In genomic region chr5:118478120-118478768, GRCm38 (mm10) we compare ENCODE assay signal across 8 mouse cellular contexts.
DNase-seq lines count a peak whose midpoint lies in the region; ATAC-seq and TF ChIP-seq lines count a peak whose summit lies in the region.

No protein-coding gene starts in this region.

- DNase-seq in ES-E14 (ENCODE audit: low read depth, low spot score) (peak; percentile 53), MN1 (ENCODE audit: low spot score) (no peak)
- peak; percentile 69 to 71 for DNase-seq in adrenal gland, postnatal 36 days
- DNase-seq in heart, postnatal 36 days = peak; percentile 70
- peak; percentile 52 for DNase-seq in layer of hippocampus, adult 11-12 months (ENCODE audit: low spot score)
- peak; percentile 82 for DNase-seq in lung, postnatal 25 days (ENCODE audit: low spot score)
- DNase-seq in retina, postnatal 1 day = peak; percentile 89

- H3K9me3 ChIP-seq in ES-E14 (ENCODE audit: control insufficient read depth, insufficient read depth, low read depth, low read length) = no peaks in the 10 kb centered on the region
- H3K9me3 ChIP-seq in forebrain, embryonic 16.5 days (ENCODE audit: control insufficient read depth, low read length) = no peaks in the 10 kb centered on the region

- no peaks in the 10 kb centered on the region for H3K36me3 ChIP-seq in ES-E14 (ENCODE audit: control insufficient read depth, insufficient read depth, low read length, poor library complexity, severe bottlenecking)
- H3K36me3 ChIP-seq in forebrain, embryonic 16.5 days (ENCODE audit: control insufficient read depth, insufficient read depth) = no peaks in the 10 kb centered on the region

- in situ Hi-C loops in ES-E14 (cut with MboI; ENCODE audit: low sequenced_read_pairs in 2 of 2, unreplicated experiment in 2 of 2) = no loop called here

- peaks cover 13 to 39% of the 10 kb centered on the region in 2 experiments for H3K4me1 ChIP-seq in ES-E14 (ENCODE audit: control insufficient read depth in 2 of 2, insufficient read depth in 2 of 2, low read length in 2 of 2, poor library complexity in 1 of 2)
- H3K4me1 ChIP-seq in forebrain, embryonic 16.5 days (replicated peaks; ENCODE audit: control insufficient read depth, insufficient read depth, low read length) = peaks cover 8% of the 10 kb centered on the region

- peak; percentile 92 for ATAC-seq in forebrain, embryonic 16.5 days

- H3K27me3 ChIP-seq in forebrain, embryonic 16.5 days (replicated peaks; ENCODE audit: control insufficient read depth, insufficient read depth, low read length) = no peaks in the 10 kb centered on the region

- peak overlapping the region; percentile 82 for H3K27ac ChIP-seq in ES-E14 (ENCODE audit: insufficient read depth, low read depth, low read length, poor library complexity, severe bottlenecking)
- H3K27ac ChIP-seq in forebrain, embryonic 16.5 days (ENCODE audit: low read length) = no peak overlapping the region

- intact Hi-C loops in heart, postnatal 36 days (cut with DNase I) = loop anchor here (5.0 kb wide), 1 partner anchor 206 kb away; no protein-coding TSS in a partner anchor

- H3K4me3 ChIP-seq in ES-E14 (ENCODE audit: insufficient read depth in 1 of 2, low read depth in 1 of 2, low read length in 2 of 2, poor library complexity in 1 of 2, severe bottlenecking in 1 of 2) = peak overlapping the region; percentile 30 to 53
- H3K4me3 ChIP-seq in forebrain, embryonic 16.5 days (replicated peaks; ENCODE audit: low read length) = peak overlapping the region; percentile 33

- WGBS in forebrain, embryonic 16.5 days = 2% methylated on average over 15 of the region's 15 CpGs

- peak overlapping the region; percentile 58; the same call in 1 of the 2 replicates for H3K9ac ChIP-seq in ES-E14 (ENCODE audit: insufficient read depth, low read depth, low read length, poor library complexity, severe bottlenecking)
- H3K9ac ChIP-seq in forebrain, embryonic 16.5 days (replicated peaks; ENCODE audit: low read depth, low read length) = peak overlapping the region; percentile 26; the same call in 1 of the 2 replicates

- H3K4me2 ChIP-seq in forebrain, embryonic 16.5 days (ENCODE audit: low read length) = peak overlapping the region; percentile 67

TF ChIP-seq in ES-E14, 5 proteins besides CTCF, POLR2A, EP300 and RAD21:
- TF ChIP-seq HCFC1 (IDR thresholded peaks at IDR 0.05; ENCODE audit: borderline replicate concordance, insufficient read depth, low read length) = no peak
- TF ChIP-seq MAFK (IDR thresholded peaks at IDR 0.05; ENCODE audit: insufficient read depth, low read depth, low read length) = no peak
- no peak for TF ChIP-seq ZC3H11A (IDR thresholded peaks at IDR 0.05; ENCODE audit: borderline replicate concordance, low read depth, low read length)
- TF ChIP-seq CHD2 (IDR thresholded peaks at IDR 0.05; ENCODE audit: low read depth, low read length) = no peak
- no peak for TF ChIP-seq ZNF384 (IDR thresholded peaks at IDR 0.05; ENCODE audit: low read depth, low read length)
